Mouse (Mus musculus) neural tube, embryonic 12.5 days (tissue): Measurements from ENCODE around the gene Wwox. TPM values are rescaled to one million over a fixed set of nuclear protein-coding genes. Genes with fewer than 3 reads are reported as not detected.
A peak's percentile ranks its signal among the peaks of the same experiment; 100 is the strongest.

Experiments used
- ATAC-seq: fragments of 200-750 bp; cut with Nextera tagmentation; 2 replicates; pipeline ENCODE4 v1.8.0; 2017; ENCODE audit warnings: low read depth, mild to moderate bottlenecking, moderate TSS enrichment, moderate library complexity; ENCODE audit not compliant: low FRiP score
- H3K27ac ChIP-seq: fragments of 300-500 bp; sonication (generic); 2 replicates; pipeline ENCODE4 v1.5.1; 2016
- H3K27me3 ChIP-seq: fragments of 300-500 bp; sonication (generic); replicated peaks from 2 replicates; pipeline ENCODE4 v1.6.1; 2016; ENCODE audit warnings: mild to moderate bottlenecking
- H3K36me3 ChIP-seq: fragments of 300-500 bp; sonication (generic); 2 replicates; pipeline ENCODE4 v1.6.1; 2016; ENCODE audit warnings: mild to moderate bottlenecking
- H3K4me1 ChIP-seq: fragments of 300-500 bp; sonication (generic); 2 replicates; pipeline ENCODE4 v1.6.1; 2016
- H3K4me2 ChIP-seq: fragments of 300-500 bp; sonication (generic); replicated peaks from 2 replicates; pipeline ENCODE4 v1.6.1; 2016; ENCODE audit warnings: mild to moderate bottlenecking
- H3K4me3 ChIP-seq: fragments of 300-500 bp; sonication (generic); 2 replicates; pipeline ENCODE4 v1.5.1; 2016
- H3K9ac ChIP-seq: fragments of 300-500 bp; sonication (generic); 2 replicates; pipeline ENCODE4 v1.6.1; 2016; ENCODE audit warnings: mild to moderate bottlenecking
- H3K9me3 ChIP-seq: fragments of 300-500 bp; sonication (generic); 2 replicates; pipeline ENCODE4 v1.6.1; 2016; ENCODE audit warnings: mild to moderate bottlenecking
- WGBS: fragments of 180-500 bp; shearing (Covaris S2); methylation state at CpG from one replicate; pipeline ENCODE4 v1.1.7; 2016; 5-methylcytosine and 5-hydroxymethylcytosine counted together
- polyA plus RNA-seq: library from polyadenylated mRNA; unstranded; fragments of >200 nt; fragmentation: Nextera tagmentation; extraction: Ambion mirVana; gene quantifications from 2 replicates; pipeline ENCODE4 v1.2.1, GENCODE M21; 2016

The Wwox gene
- polyA plus RNA-seq, 1 experiment from 2014 or later: 12.7 TPM

DNA sequence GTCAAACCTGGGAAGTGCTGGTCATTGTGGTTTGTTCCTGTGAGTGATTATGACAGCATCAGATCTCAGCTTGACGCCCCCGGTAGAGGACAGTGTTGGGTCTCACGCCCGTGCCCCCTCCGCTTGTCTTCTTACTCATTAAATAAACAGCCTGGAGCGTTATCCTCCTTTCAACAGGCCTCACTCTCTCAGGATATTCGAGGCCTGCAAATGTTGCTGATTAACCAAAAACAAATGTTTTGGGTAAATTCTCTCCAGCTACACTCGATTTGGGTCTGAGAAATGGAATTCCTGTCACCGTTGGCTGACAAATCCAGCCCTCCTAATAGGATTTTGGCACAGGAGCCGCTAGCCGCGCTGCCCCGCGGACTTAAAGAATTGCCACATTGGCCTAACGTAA, 115.5 kb downstream of the Wwox start:
- Histone ChIP-seq H3K4me1 (peaks cover 8% of the 10 kb centered on the region), H3K27me3 (no peaks in the 10 kb centered on the region), H3K36me3 (no peaks in the 10 kb centered on the region), H3K4me2 (no peak overlapping the region), H3K9me3 (no peaks in the 10 kb centered on the region), H3K9ac (no peak overlapping the region), H3K4me3 (no peak overlapping the region), H3K27ac (no peak overlapping the region)
- WGBS: 80% methylated on average over 15 of the region's 15 CpGs
- no peak for ATAC-seq

GRCm38 (mm10) chr8:114555491-114556202, 116.2 kb downstream of the Wwox start:
- no peak overlapping the region for H3K27ac ChIP-seq
- no peaks in the 10 kb centered on the region for H3K9me3 ChIP-seq
- ATAC-seq: no peak
- WGBS: 87% methylated on average over 6 of the region's 6 CpGs
- peaks cover 8% of the 10 kb centered on the region for H3K4me1 ChIP-seq
- no peak overlapping the region for H3K4me3 ChIP-seq
- H3K4me2 ChIP-seq: no peak overlapping the region
- no peaks in the 10 kb centered on the region for H3K27me3 ChIP-seq
- no peak overlapping the region for H3K9ac ChIP-seq
- H3K36me3 ChIP-seq: no peaks in the 10 kb centered on the region

DNA sequence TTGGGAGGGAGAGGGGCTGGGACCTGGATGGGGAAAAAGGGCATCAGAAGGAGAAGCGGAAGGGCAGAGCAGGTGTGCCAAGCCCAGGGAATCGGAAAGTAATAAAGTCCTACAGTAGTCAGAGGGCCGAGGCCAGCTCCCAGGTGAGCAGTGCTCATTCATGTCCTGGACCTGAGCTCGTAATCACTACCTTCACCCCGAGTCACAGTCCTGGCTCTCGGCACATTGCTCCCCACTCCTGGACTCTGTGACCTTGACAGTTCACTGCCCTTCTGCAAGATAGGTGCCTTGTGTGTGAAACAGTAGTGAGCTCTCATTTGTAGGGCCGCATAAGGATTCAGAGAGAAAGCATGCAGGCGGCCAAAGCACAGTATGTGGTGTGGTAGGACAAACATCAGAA, 121.7 kb downstream of the Wwox start:
- Histone ChIP-seq H3K27me3 (no peaks in the 10 kb centered on the region), H3K4me2 (no peak overlapping the region), H3K9ac (no peak overlapping the region), H3K4me1 (peaks cover 22% of the 10 kb centered on the region), H3K27ac (no peak overlapping the region), H3K4me3 (no peak overlapping the region), H3K36me3 (no peaks in the 10 kb centered on the region), H3K9me3 (no peaks in the 10 kb centered on the region)
- WGBS: 94% methylated on average over 8 of the region's 8 CpGs
- ATAC-seq: no peak

- 73% methylated on average over 13 of the region's 13 CpGs for WGBS
- Histone ChIP-seq H3K4me1 (peaks cover 22% of the 10 kb centered on the region), H3K4me3 (no peak overlapping the region), H3K36me3 (no peaks in the 10 kb centered on the region), H3K4me2 (no peak overlapping the region), H3K27ac (no peak overlapping the region), H3K9me3 (no peaks in the 10 kb centered on the region), H3K9ac (no peak overlapping the region), H3K27me3 (no peaks in the 10 kb centered on the region)
- ATAC-seq: no peak
These were observed 123.0 kb downstream of the Wwox start for GRCm38 (mm10) chr8:114562486-114562885.

- no peaks in the 10 kb centered on the region for H3K36me3 ChIP-seq
- peaks cover 22% of the 10 kb centered on the region for H3K4me1 ChIP-seq
- no peak overlapping the region for H3K27ac ChIP-seq
- no peaks in the 10 kb centered on the region for H3K27me3 ChIP-seq
- ATAC-seq: no peak
- H3K4me2 ChIP-seq: no peak overlapping the region
- H3K9me3 ChIP-seq: no peaks in the 10 kb centered on the region
- H3K9ac ChIP-seq: no peak overlapping the region
- no peak overlapping the region for H3K4me3 ChIP-seq
- WGBS: 81% methylated on average over 7 of the region's 7 CpGs
These were observed 123.9 kb downstream of the Wwox start for GRCm38 (mm10) chr8:114563361-114563760.

DNA sequence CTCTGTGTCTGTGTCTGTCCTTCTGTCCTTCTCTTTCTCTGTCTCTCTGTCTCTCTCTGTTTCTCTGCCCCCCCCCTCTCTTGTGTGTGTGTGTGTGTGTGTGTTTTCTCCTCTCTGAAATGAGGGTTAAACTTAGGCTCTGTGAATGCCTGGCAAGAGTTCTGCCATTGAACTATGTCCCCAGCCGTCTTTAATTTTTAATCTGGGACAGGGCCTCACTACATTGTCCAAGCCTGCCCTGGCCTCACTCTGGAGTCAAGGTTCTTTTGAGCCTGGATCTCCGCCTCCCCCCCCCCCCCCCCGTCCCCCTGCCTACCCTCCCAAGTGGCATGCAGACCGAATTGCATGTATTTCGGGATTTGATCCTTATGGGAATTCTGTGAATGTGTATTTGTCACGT, 124.6 kb downstream of the Wwox start:
- Histone ChIP-seq H3K27ac (no peak overlapping the region), H3K9ac (no peak overlapping the region), H3K4me2 (no peak overlapping the region), H3K27me3 (no peaks in the 10 kb centered on the region), H3K36me3 (no peaks in the 10 kb centered on the region), H3K4me3 (no peak overlapping the region), H3K9me3 (no peaks in the 10 kb centered on the region), H3K4me1 (peaks cover 19% of the 10 kb centered on the region)
- no peak for ATAC-seq
- 71% methylated on average over 6 of the region's 6 CpGs for WGBS

DNA sequence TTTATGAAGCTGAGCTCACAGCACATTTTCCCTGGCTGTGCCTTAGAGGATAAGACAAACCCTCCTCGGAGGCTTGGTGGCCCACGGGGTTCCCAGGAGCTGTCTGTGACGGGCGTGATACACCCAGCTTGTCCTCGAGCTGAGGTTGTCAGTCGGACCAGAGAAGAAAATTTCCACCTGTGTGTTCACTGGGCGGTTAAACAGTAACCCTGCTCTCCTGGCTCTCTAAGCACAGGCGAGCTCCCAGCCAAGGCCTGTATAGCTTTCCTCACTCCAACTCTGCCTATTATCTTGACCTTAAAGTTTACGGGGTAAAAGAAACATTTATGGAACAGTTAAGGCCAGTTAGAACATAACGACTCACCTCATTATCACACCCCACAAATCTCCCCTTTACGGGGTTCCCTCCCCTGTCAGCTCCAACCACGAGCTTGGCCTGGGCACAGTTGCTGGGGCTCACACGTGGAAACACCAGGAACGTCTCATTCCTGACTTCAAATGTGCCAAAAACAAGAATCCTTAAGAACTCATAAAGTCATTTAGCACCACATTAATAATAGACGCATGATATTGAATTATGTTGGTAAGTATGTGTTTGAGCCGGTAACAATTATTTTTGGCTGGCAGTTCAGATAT, 129.2 kb downstream of the Wwox start:
- Histone ChIP-seq H3K4me3 (no peak overlapping the region), H3K4me1 (0 out of 2 replicates have a peak, but pooled peaks cover 9% of the 10 kb centered on the region), H3K9ac (no peak overlapping the region), H3K27ac (no peak overlapping the region), H3K9me3 (no peaks in the 10 kb centered on the region), H3K36me3 (no peaks in the 10 kb centered on the region), H3K27me3 (no peaks in the 10 kb centered on the region), H3K4me2 (no peak overlapping the region)
- 83% methylated on average over 16 of the region's 16 CpGs for WGBS
- ATAC-seq: no peak

- Histone ChIP-seq H3K4me3 (no peak overlapping the region), H3K4me1 (no peaks in the 10 kb centered on the region)
These were observed 133.7 kb downstream of the Wwox start for GRCm38 (mm10) chr8:114573014-114573746.

DNA sequence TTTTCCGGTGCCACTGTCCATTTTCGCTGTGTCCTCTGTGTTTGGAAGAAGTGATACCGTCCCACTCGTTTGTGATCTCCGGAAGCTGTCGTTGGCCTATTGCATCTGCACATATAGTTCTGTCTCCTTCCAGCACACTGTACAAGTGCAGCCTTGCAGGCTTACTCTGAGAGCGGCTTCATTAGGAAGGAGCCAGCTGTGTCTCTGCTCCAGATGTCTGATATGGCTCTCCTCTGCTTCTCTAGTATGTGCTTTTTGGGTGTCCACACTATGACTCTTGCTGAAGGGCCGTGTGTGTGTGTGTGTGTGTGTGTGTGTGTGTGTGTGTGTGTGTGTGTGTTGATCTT, 134.3 kb downstream of the Wwox start:
- H3K36me3 ChIP-seq: no peaks in the 10 kb centered on the region
- no peak overlapping the region for H3K4me3 ChIP-seq
- ATAC-seq: no peak
- no peak overlapping the region for H3K27ac ChIP-seq
- H3K27me3 ChIP-seq: no peaks in the 10 kb centered on the region
- 0 out of 2 replicates have a peak, but pooled peaks cover 3% of the 10 kb centered on the region for H3K9me3 ChIP-seq
- H3K4me1 ChIP-seq: no peaks in the 10 kb centered on the region
- no peak overlapping the region for H3K9ac ChIP-seq
- no peak overlapping the region for H3K4me2 ChIP-seq
- 92% methylated on average over 8 of the region's 8 CpGs for WGBS

More at GRCm38 (mm10) chr8:114573014-114573746, 133.7 kb downstream of the Wwox start:
- Histone ChIP-seq H3K9me3 (0 out of 2 replicates have a peak, but pooled peaks cover 1% of the 10 kb centered on the region), H3K4me2 (no peak overlapping the region), H3K9ac (no peak overlapping the region), H3K27me3 (no peaks in the 10 kb centered on the region), H3K36me3 (no peaks in the 10 kb centered on the region), H3K27ac (no peak overlapping the region)
- no peak for ATAC-seq
- 78% methylated on average over 4 of the region's 4 CpGs for WGBS

GRCm38 (mm10) chr8:114579292-114579691, 139.8 kb downstream of the Wwox start:
- H3K27me3 ChIP-seq: no peaks in the 10 kb centered on the region
- 85% methylated on average over 10 of the region's 10 CpGs for WGBS
- H3K4me1 ChIP-seq: peaks cover 6% of the 10 kb centered on the region; the same call in 1 of the 2 replicates
- no peaks in the 10 kb centered on the region for H3K36me3 ChIP-seq
- H3K27ac ChIP-seq: no peak overlapping the region
- H3K4me2 ChIP-seq: no peak overlapping the region
- no peak overlapping the region for H3K9ac ChIP-seq
- ATAC-seq: no peak
- H3K4me3 ChIP-seq: no peak overlapping the region
- 0 out of 2 replicates have a peak, but pooled peaks cover 3% of the 10 kb centered on the region for H3K9me3 ChIP-seq

GRCm38 (mm10) chr8:114580684-114581083, 141.2 kb downstream of the Wwox start:
- no peak for ATAC-seq
- WGBS: 50% methylated on average over 1 of the region's 1 CpGs
- no peak overlapping the region for H3K9ac ChIP-seq
- no peak overlapping the region for H3K27ac ChIP-seq
- no peak overlapping the region for H3K4me2 ChIP-seq
- 0 out of 2 replicates have a peak, but pooled peaks cover 3% of the 10 kb centered on the region for H3K9me3 ChIP-seq
- no peaks in the 10 kb centered on the region for H3K36me3 ChIP-seq
- H3K4me3 ChIP-seq: no peak overlapping the region
- no peaks in the 10 kb centered on the region for H3K27me3 ChIP-seq
- peaks cover 6% of the 10 kb centered on the region; the same call in 1 of the 2 replicates for H3K4me1 ChIP-seq

- no peak overlapping the region for H3K4me2 ChIP-seq
- H3K36me3 ChIP-seq: no peaks in the 10 kb centered on the region
- no peaks in the 10 kb centered on the region for H3K27me3 ChIP-seq
- peaks cover 30% of the 10 kb centered on the region for H3K4me1 ChIP-seq
- 0 out of 2 replicates have a peak, but pooled peaks cover under 1% of the 10 kb centered on the region for H3K9me3 ChIP-seq
- H3K4me3 ChIP-seq: no peak overlapping the region
- no peak for ATAC-seq
- 53% methylated on average over 12 of the region's 12 CpGs for WGBS
- H3K9ac ChIP-seq: no peak overlapping the region
- 0 out of 2 replicates have a peak overlapping the region, but pooled peaks have one; percentile 12 for H3K27ac ChIP-seq
These were observed 150.9 kb downstream of the Wwox start for GRCm38 (mm10) chr8:114590336-114590867.
